Mouse (Mus musculus) v-Abl transformed pro-B cells (cell line): Measurements from ENCODE around the gene H3f3b.

Source experiments
- in situ Hi-C, 2 experiments: fragments of 400-800 bp; cut with MboI; formaldehyde crosslinking; loops; one replicate each; pipeline ENCODE4 v1.15.1; 2025; ENCODE audit not compliant: unreplicated experiment in 2 of 2

Gene H3f3b

DNA sequence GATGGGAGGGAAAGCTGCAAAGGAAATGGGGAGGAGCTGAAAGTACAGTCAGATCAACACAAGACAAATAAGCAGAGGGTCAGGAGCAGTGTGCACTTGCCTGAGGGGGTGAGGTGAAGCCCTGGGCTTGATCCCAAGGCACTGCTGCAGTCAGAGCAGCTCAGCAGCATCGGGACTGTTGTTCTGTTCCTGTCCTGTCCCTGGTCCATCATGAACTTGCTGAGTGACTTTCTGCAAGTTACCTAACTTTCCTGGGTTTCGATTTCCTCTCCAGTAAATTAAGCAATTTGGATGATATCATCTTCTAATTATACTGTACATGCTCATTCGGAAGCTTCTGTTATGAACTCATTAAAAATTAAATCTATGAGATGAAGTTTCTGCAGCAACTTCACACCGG, at the start of gene H3f3b:
TSS of gene H3f3b (minus strand) at position 207 of the 400 bp plus-strand sequence.
- in situ Hi-C loops: loop anchor here in 1 of 2 experiments (5.0 to 10.0 kb wide), 2 partner anchors 105 to 817 kb away; partner anchors contain the start of genes Jmjd6, Mettl23 and Trim65

DNA sequence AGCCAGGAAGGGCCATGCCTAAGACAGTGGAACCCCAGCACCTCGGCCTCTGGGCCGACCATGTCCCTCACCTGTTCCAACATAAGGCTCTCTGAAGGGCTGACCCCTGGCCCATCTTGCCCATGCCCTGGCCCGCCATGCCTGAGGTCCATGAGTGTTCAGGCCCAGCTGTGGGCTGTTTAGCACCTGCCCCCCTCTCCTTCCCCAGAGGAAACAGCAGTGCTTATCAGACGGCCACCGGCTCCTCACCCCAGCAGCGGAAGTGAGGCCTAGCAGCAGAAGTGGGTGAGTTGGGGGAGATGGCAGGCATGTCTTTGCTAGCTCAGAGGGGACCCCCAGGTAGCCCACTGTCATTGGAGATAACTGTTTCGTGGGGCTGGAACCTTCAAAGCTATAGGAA, 49.1 kb upstream of the H3f3b start:
- in situ Hi-C loops: no loop called here

DNA sequence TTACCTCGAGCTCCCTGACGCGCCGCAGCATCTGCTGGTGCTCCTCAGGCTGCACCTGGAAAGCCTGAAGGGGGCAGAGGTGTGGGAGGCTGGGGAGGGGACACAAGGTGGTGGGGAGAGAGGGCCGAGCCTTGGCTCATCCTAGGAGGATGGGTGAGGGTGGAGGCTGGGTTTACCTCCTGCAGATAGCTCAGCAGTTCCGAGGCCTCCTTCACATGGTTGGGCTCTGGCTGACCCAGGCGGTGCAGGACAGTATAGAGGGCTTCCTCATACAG, 48.4 kb upstream of the H3f3b start:
- in situ Hi-C loops: no loop called here

DNA sequence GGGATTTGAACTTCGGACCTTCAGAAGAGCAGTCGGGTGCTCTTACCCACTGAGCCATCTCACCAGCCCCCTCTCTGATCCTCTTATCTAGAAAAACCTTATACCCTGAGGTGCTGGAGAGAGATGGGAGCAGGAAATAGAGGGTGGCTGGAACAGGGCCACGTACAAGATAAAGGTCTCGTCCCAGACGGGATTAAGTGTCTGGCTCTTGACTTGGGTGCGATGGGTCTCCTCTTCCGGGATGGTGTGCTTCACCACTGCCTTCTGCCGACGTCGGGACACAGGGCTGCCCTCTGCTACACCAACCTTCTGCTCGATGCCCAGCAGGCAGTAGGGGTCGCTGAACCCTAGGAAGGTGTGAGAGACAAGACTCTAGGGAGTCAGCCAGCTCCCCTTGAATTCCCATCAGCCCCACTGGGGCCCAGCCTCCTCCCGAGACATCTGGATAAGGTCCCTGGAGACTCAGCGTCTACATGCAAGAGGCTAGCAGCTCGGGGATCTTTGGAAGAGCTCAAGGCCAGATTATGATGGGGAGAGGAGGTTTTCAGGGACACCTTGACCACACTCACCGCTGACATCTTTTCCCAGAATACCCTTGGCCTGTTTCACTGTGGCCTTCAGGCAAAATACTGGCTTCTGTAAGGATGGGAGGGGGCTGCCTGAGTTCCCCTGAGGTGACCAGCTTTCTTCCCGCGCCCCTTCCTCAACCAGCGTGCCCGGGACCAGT, 47.9 kb upstream of the H3f3b start:
- in situ Hi-C loops: no loop called here

DNA sequence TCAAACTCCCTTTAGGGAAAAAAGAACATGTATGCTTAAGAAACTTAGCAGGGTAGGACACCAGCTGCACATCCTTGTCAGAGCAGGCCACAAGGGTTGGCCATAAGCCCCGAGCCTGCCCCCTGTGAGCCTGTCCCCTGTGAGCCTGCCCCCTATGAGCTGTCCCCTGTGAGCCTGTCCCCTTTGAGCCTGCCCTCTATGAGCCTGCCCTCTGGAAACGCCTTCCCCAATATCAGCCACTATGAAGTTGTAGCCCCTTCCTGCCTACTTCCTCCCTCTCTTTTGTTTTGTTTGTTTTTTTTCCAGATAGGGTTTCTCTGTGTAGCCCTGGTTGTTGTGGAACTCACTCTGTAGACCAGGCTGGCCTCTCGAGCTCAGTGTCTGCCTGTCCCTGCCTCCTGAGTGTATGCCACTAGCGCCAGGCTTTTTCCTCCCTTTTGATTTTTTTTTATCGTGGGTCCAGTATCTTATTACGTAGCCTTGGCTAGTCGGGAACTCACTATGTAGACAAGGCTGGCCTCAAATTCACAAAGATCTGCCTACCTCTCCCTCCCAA, 46.8 kb upstream of the H3f3b start:
- in situ Hi-C loops: loop anchor here (5.0 kb wide), 1 partner anchor 42 kb away; the partner anchor contains the start of gene Unk (in 2 of the 2)

DNA sequence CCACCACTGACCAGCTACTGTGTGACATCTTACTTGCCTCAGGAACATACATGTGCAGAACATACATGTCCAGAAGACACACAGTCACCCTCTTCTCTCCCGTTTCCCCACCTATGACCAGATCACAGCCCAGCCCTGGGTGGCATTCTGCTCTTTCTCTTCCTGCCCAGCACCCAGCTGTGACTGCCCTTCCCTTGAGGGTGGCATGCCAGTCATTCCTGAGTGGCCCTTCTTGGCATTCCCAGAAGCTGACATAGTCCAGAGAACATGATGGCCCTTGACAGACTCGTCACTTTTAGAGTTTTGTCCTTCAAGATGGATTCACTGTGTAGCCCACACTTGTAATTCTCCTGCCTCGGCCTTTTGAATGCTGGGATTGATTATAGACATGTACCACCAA, 44.8 kb upstream of the H3f3b start:
- in situ Hi-C loops: loop anchor here (5.0 kb wide), 1 partner anchor 40 kb away; the partner anchor contains the start of gene Unk (in 2 of the 2)

DNA sequence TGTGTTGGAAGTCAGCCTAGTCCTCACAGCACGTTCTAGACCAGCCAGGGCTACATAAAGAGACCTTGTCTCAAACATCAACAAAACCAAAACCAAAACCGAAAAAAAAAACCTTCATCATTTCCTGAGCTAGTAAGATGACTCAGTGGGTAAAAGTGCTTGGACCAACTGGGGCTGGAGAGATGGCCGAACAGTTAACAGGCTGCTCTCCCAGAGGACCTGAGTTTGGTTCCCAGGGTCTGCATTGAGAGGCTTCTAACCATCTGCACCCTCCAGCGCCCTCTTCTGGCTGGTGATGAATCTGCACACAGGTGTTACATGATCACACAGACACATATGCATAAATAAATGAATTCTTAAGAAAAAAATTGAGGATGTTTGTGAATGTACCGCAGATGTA, 43.7 kb upstream of the H3f3b start:
- in situ Hi-C loops: loop anchor here (5.0 kb wide), 1 partner anchor 39 kb away; the partner anchor contains the start of gene Unk (in 2 of the 2)

DNA sequence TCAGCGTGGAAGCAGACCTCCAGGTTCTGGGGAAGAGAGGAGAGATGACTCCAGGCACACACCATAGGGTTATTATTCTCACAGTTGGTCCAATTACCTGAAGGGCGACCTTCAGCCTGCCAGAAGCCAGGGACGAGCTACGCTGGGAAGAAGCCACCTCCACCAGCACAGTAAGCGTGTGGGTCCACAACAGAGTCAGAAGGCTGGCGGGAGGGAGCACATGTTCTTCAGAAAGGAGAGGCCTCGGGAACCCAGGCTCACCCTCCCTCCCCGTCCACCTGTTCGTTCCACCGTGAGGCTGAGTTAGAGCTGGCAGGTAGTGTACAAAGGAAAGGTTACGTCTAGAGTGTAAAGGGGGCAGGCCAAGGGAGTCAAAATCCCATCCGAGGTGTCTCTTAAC, 37.6 kb upstream of the H3f3b start:
- in situ Hi-C loops: no loop called here

DNA sequence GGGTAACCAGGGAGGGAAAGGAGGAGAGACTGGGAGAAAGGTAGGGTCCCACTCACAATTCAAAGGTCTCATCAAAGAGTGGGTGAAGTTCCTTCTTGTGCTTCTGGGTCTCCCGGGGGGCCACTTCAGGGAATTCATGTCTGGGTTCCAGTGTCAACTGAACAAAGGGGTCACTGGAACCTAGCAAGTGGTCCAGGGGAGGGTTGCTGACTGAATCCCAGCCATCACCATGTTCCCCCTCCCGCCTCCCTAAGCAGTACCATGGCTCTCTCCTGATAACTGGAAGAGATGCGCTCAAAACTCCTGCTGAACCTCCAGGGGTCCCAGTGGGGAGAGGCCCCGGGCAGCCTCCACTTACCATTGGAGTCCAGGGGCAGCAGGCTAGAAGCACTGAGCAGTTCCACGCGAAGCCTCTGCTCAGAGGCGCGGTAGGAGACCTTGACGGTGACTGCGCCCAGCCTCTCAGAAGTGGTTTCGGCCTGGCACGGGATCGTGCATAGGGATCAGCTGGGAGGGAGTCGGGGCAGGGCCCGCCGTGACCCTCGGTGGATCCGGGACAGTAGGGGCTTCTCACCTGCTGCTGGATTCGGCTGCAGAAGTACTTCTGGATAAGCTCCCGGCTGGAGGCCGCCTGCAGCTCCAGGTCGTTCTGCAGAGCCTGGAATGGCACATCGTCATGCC, 36.6 kb upstream of the H3f3b start:
- in situ Hi-C loops: no loop called here

DNA sequence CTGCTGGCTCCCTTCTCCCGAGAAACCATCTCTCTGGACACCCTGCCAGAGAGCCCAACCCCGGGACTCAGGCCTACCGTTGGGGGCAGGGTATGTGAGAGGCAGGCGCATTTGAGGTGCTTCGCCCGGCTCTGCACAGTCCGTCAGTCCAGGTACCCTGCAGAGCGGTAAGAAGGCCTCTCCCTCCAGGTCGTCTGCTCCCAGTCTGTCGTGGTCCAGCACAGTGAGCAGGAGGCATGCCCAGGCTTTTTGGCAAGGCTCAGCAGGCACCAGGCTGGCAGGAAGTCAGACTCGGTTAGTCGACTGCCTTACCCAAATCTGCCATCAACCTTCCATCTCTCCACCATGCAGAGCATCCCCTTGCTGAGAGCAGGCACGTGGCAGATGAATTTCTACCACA, 35.8 kb upstream of the H3f3b start:
- in situ Hi-C loops: no loop called here

DNA sequence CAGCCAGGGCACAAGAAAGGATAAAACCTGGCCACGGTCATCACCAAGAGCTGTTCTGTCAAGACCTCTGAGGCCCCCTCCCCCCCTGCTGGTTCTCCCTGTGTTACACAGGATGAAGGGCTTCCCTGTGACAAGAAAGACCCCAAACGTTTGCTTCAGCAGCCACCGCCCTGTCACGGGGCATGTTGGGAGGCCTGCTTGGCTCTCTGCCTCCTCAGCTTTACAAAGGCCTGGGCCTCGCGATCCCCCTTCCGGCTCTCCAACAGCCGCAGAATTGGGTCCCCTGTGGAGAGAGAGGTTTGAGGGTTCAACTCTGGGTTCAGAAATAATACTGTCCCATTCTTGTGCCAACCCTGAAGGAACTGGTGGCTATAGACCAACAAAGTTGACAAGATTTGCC, 34.8 kb upstream of the H3f3b start:
- in situ Hi-C loops: no loop called here

DNA sequence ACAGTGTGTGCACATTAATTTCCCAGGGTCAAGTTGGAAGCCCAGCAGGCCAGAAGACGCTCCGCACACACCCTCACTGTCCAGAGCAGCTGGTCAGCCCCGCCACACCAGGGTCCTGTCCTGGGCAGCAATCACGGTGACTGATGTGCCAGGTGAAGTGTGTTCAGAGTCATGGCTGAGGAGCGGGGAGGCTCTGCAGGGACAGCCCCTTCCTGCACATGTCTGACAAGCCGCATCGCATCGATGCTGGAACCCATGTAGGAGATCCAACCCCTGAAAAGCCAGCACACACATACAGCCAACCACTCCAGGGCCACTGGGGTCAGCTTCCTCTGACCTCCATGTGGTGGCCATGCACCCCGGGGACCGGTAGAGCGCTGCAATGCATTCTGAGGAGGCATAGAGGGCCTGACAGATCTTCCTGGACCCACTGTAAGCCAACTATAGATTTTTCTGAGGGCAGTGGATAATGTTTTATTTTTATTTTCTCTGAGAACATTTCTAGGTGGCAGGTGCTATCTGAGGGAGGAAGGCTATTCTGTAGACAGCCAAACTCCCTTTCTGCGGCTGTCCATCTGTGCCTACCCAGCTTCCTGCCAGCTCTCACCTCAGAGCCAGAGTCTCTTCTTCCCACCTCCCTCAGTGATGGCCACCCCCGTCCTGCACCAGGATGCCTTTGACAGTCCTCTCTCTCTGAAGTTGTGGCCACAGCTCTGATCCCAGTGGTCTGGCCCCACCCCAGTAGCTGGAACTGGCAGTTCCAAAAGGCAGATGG, 34.1 kb upstream of the H3f3b start:
- in situ Hi-C loops: no loop called here

DNA sequence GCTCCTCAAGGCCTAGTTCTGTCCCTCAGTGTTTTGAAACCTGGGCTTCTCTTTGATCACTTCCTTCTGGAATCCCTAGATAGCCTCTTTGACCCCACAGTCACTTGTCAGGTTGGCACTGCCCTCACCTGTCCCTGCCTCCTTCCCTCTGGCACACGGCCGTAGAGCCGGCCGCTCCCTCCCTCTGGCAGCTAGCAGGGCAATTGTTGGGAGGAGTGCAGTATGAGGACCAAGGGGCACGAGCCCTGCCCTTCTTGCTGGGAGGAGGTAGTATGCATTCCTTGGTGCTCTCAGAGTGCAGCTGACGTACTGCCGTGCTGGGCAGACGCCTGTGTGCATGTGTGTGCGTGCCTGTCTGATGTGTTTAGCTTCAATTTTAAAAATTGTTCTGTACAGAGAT, 32.8 kb upstream of the H3f3b start:
- in situ Hi-C loops: no loop called here

DNA sequence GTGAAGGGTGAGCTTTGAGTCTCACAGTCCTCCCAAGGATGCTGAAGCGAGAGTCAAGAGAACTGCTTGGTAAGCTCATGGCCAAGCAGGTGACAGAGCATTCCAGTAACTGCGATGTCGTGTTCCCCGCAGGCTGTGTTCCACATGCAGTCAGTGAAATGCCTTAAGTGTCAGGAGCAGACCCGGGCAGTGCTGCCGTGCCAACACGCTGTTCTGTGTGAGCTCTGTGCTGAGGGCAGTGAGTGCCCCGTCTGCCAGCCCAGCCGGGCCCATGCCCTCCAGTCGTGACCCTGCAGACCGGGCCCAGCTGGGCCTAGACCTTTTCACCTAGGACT, 31.9 kb upstream of the H3f3b start:
- in situ Hi-C loops: no loop called here

DNA sequence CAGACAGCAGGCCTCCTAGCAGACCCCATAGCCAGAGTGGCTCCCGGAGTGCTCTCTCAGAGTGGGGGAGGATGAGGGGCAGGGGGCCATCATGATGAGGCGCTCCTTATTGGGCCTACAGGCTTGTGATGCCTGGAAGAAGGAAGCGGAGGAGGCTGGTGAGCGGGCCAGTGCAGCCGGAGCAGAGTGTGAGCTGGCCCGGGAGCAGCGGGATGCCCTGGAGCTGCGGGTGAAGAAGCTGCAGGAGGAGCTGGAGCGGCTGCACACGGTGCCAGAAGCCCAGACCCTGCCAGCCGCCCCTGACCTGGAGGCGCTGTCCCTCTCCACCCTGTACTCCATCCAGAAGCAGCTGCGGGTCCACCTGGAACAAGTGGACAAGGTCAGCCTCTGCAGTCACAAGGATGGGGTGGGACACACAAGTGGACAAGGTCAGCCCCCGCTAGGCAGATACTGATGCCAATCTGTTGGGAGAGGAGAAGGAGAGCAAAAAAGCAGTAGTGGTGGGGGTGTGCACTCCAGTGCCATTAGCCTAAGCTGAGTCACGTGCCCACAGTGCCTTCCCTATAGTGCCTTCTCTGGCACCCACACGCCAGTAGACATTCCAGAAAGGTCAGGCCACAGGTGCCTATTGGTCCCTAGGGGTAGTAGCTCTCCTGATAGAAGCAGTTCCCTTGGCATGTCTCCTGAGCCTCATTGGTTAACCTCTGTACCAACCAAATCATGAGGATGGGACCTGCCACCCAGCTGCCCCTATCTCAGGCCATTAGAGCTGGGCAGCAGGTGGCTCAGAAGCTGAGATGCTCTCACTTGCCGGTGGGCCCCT, 31.3 kb upstream of the H3f3b start:
- in situ Hi-C loops: no loop called here

DNA sequence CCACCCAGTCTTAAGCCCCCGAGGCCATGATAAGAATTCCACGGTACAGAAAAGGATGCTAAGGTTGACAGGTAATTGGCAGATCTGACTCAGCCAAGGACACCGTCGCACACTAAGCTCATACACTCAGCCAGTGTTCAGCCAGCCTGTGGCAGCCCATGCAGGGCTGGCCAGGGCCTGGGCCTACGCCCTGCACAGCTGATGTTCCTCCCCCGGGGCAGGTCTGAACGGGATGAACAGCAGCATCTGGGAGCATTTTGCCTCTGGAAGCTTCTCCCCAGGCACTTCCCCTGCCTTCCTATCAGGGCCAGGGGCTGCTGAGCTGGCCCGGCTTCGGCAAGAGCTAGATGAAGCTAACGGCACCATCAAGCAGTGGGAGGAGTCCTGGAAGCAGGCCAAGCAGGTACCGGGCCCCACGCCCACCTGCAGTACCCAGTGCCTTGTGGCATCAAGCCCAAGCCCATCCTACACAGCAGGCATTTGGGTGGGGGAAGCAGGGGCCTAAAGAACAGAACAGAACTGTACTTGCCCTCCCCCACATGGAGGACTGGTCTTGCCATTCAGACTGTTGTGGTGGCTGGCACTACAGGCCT, 30.4 kb upstream of the H3f3b start:
- in situ Hi-C loops: no loop called here

DNA sequence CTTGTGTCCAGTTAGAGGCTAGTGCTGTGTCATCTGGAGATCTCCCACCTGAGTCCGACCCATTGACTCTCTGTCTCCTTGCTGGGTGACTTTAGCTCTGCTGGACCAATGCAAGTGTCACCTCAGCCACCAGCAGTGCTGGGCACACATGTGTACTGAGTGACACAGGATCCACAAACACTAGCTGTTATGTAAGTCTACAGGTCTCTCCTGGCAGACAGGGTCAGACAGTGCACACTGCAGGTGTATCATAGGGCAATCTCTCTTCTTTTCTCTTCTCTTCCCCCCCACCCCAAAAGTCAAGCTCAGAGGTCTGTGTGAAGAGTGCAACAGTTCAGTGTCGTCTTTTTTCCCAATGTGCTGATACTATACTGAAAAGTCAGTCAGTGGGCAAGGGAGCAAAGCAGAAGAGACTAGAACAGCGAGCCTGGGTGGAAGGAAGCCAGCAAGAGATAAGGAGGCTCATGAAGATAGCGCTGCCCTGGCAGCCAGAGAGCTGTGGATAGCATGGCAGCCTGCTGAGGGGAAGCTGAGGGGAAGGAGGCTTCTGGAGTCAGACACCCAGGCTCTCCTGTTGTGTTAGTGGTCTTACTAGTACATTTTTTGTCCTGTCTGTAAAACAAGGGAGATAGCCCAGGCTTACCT, 29.6 kb upstream of the H3f3b start:
- in situ Hi-C loops: no loop called here

DNA sequence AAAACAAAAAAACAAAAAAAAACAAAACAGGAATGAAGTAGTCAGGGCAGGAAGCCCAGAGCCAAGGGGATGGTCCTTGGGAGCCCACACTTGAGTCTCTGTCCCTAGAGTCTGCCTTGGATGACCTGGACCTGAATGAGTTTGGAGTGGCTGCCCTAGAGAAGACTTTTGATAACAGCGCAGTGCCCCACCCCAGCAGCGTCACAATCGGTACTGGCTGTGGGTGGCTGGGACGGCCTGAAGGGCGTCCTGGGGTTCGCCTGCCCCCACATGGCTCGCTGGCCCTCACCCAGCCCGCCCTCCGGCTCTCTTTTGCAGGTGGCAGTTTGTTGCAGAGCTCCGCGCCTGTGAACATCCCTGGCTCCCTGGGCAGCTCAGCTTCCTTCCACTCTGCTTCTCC, 28.1 kb upstream of the H3f3b start:
- in situ Hi-C loops: no loop called here

DNA sequence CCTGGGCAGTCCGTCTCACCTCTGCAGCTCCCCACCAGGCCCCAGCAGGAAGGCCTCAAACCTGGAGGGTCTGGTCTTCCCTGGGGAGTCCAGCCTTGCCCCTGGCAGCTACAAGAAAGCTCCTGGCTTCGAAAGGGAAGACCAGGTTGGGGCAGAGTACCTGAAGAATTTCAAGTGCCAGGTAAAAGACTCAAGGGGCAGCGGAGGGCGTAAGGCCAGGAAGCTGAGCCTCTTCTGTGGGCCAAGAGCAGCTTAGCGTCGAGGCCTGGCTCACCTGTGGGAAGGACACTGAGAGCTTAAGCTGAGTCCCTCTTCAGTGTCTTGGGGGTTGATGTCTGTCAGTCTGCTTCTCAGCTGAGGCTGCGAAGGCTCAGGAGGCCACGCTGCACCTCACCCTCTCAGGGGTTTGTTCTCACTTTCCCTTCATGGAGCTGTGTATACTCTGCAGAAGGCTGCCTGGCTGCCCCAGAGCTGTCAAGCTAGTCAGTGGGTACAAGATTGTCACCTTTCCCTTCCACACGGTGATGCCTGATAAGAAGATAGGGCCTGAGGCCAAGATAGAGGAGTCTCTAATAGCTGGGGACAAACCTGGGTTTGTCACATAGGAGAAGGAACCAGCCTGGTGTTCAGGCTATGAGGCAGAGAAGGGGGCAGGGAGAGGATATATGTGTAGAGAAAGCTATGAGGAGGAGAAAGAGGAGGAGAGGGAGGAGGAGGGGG, 25.9 kb upstream of the H3f3b start:
- in situ Hi-C loops: no loop called here
